Mouse (Mus musculus) naive thymus-derived CD4-positive, alpha-beta T cell, adult 2 months (primary cell): Measurements from ENCODE around the gene Gm3336.

Experiments
- DNase-seq: peaks from one replicate; pipeline ENCODE4 v3.0.0-alpha.2; 2011; ENCODE audit warnings: low read depth

Gm3336 gene

GRCm38 (mm10) chr8:70716521-70717400 is 1.6 kb upstream of the Gm3336 start:
- no peak for DNase-seq

- no peak for DNase-seq
Observed at GRCm38 (mm10) chr8:70719796-70720270, 1.5 kb downstream of the Gm3336 start.

GRCm38 (mm10) chr8:70720739-70721138 is 2.4 kb downstream of the Gm3336 start:
- peak; percentile 90 for DNase-seq

GRCm38 (mm10) chr8:70721601-70722000 is 3.3 kb downstream of the Gm3336 start:
- no peak for DNase-seq

GRCm38 (mm10) chr8:70723486-70724210 is 5.3 kb downstream of the Gm3336 start, which contains the start of gene Pde4c:
TSS of gene Pde4c (plus strand) at chr8:70723720.
- no peak for DNase-seq

- DNase-seq = no peak
Observed at GRCm38 (mm10) chr8:70724216-70724615, 5.9 kb downstream of the Gm3336 start.

GRCm38 (mm10) chr8:70725792-70726447 is 7.6 kb downstream of the Gm3336 start:
- DNase-seq = no peak

- no peak for DNase-seq
Observed at GRCm38 (mm10) chr8:70726721-70727120, 8.4 kb downstream of the Gm3336 start.

GRCm38 (mm10) chr8:70729808-70730475 is 11.6 kb downstream of the Gm3336 start:
- DNase-seq = peak; percentile 64

GRCm38 (mm10) chr8:70730956-70731355 is 12.6 kb downstream of the Gm3336 start:
- no peak for DNase-seq

GRCm38 (mm10) chr8:70737705-70738104 is 19.4 kb downstream of the Gm3336 start:
- DNase-seq = no peak

- no peak for DNase-seq
Observed at GRCm38 (mm10) chr8:70738211-70738610, 19.9 kb downstream of the Gm3336 start.

- DNase-seq = no peak
Observed at GRCm38 (mm10) chr8:70741661-70742060, 23.3 kb downstream of the Gm3336 start.

GRCm38 (mm10) chr8:70742176-70742575 is 23.8 kb downstream of the Gm3336 start:
- DNase-seq = no peak

- DNase-seq = peak; percentile 51
Observed at GRCm38 (mm10) chr8:70742981-70743655, 24.8 kb downstream of the Gm3336 start.

- peak; percentile 66 for DNase-seq
Observed at GRCm38 (mm10) chr8:70743656-70744590, 25.6 kb downstream of the Gm3336 start.

- peak; percentile 47 for DNase-seq
Observed at GRCm38 (mm10) chr8:70744806-70745205, 26.5 kb downstream of the Gm3336 start.

- DNase-seq = no peak
Observed at GRCm38 (mm10) chr8:70745691-70746220, 27.4 kb downstream of the Gm3336 start.

GRCm38 (mm10) chr8:70746676-70747075 is 28.3 kb downstream of the Gm3336 start:
- no peak for DNase-seq
